Mouse (Mus musculus) ES-Bruce4 (cell line): ENCODE measurements around the gene Plekho1.

ENCODE experiments used
- EP300 ChIP-seq: IDR thresholded peaks from 2 replicates; pipeline ENCODE4 v1.6.1; 2011; ENCODE audit warnings: low read depth, low read length; ENCODE audit not compliant: insufficient read depth
- POLR2A ChIP-seq: IDR thresholded peaks from one replicate; pipeline ENCODE4 v1.8.1; 2011; ENCODE audit warnings: low read length; ENCODE audit not compliant: insufficient read depth

DNA sequence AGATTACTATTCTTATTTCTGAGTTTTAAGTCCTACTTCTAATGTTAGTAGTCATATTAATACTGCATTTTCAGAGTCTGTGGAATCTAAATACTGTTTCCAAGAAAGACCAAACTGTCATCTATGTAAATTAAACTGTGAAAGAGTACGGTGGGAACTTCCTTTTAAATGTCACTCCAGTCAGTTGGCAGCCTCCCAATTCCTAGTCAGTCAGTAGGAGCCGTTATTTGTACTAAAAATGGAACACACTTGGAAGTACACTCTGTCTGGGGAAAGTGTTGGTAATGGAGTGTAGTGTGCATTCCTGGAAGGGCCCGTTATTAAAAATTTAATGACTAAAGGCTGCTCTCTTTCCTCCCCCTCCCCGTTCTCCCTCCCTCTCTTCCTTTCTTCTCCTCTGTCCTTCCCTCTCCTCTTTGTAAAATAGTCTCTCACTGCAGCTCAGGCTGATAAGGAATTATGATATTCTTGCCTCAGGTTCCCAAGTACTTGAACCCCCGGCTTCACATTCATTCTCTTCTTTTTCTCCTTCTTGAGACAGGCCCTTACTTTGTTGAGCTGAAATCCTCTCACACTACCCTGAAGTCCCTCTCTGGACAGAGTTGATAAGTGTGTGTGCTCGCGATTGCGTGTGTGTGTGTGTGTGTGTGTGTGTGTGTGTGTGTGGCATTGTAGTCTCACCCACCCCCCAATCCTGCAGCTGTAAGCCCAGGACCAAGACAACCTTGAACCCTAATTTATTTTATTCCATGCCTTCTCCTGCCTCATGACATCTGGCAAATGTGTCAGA lies 38.2 kb downstream of the Plekho1 start:
- TF ChIP-seq POLR2A (no peak), EP300 (no peak)
